Mouse (Mus musculus) adrenal gland, postnatal 36 days (tissue): ENCODE measurements at regions not wholly inside any gene's neighbourhood (a gene's known extent, or its start where the extent isn't known, plus 50 kb on each side); places are given as distances from the start of the nearest gene placed in this dataset.

Experiments
- DNase-seq, 2 experiments: peaks; one replicate each; pipeline ENCODE4 v3.0.0; 2021; ENCODE audit warnings: mixed read lengths in 1 of 2

- no peak for DNase-seq
Measured at GRCm38 (mm10) chr8:30669451-30669850, 2759.1 kb upstream of the 5930422O12Rik start.

- no peak for DNase-seq
Measured at GRCm38 (mm10) chr8:30677423-30677822, 2751.1 kb upstream of the 5930422O12Rik start.

- DNase-seq: no peak
Measured at GRCm38 (mm10) chr8:30682169-30682568, 2746.3 kb upstream of the 5930422O12Rik start.

GRCm38 (mm10) chr8:30686539-30686938, 2742.0 kb upstream of the 5930422O12Rik start:
- DNase-seq: no peak

- no peak for DNase-seq
Measured at GRCm38 (mm10) chr8:30694126-30694525, 2734.4 kb upstream of the 5930422O12Rik start.

GRCm38 (mm10) chr8:30716643-30717042, 2711.9 kb upstream of the 5930422O12Rik start:
- DNase-seq: no peak

- no peak for DNase-seq
Measured at GRCm38 (mm10) chr8:30730366-30730765, 2698.1 kb upstream of the 5930422O12Rik start.

GRCm38 (mm10) chr8:30732585-30733253, 2695.8 kb upstream of the 5930422O12Rik start:
- no peak for DNase-seq

GRCm38 (mm10) chr8:30733385-30733784, 2695.1 kb upstream of the 5930422O12Rik start:
- no peak for DNase-seq

GRCm38 (mm10) chr8:30735338-30735737, 2693.2 kb upstream of the 5930422O12Rik start:
- no peak for DNase-seq

GRCm38 (mm10) chr8:30735740-30736139, 2692.8 kb upstream of the 5930422O12Rik start:
- no peak for DNase-seq

- no peak for DNase-seq
Measured at GRCm38 (mm10) chr8:30746874-30747273, 2681.6 kb upstream of the 5930422O12Rik start.
